ENCODE assay signal across 9 mouse cellular contexts in the genomic region with DNA sequence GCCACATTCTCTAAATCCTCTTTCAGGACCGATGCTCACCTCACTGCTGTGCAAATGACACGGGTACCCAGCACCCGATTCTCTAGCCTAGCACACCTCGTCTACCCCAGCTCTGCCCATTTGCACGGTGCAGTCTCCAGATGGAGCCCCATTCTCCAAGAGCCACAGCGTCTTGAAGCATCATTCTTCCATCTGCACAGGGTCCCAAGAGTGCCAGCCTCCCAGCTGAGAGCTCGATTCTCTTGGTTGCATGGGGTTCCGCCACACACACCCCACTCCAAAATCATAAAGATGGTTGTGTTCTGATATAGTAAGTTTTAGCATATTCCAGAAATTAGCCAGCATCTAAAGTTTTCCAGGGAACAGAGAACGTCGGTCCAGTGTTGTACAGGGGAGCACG. TPM values are rescaled to one million over a fixed set of nuclear protein-coding genes. Genes with fewer than 3 reads are reported as not detected.
A peak's percentile ranks its signal among the peaks of the same experiment; 100 is the strongest.
DNase-seq lines count a peak whose midpoint lies in the region; ATAC-seq and TF ChIP-seq lines count a peak whose summit lies in the region.
"Had no signal": no experiment of that assay in that cellular context is flagged by ENCODE, and none has a peak within 500 bp of the region (broad histone marks: within the 10 kb centered on the region; RNA-seq: fewer than 3 reads in every experiment).

No protein-coding gene starts in this region.

- H3K27me3 ChIP-seq in E14TG2a.4 (ENCODE audit: insufficient read depth, low read length): peaks cover 42% of the 10 kb centered on the region
- H3K27me3 ChIP-seq in forebrain, embryonic 16.5 days (replicated peaks; ENCODE audit: control insufficient read depth, insufficient read depth, low read length): peaks cover 30% of the 10 kb centered on the region

- peak overlapping the region; percentile 56 for H3K4me3 ChIP-seq in E14TG2a.4 (replicated peaks; ENCODE audit: low read length)
- H3K4me3 ChIP-seq in forebrain, embryonic 16.5 days (replicated peaks; ENCODE audit: low read length): no peak overlapping the region

- DNase-seq in frontal cortex, postnatal 14 days (ENCODE audit: low spot score in 2 of 2): no peak
- no peak for DNase-seq in gastrocnemius, postnatal 36 days
- no peak for DNase-seq in right cerebral cortex, adult 18-20 months
- DNase-seq in embryo, embryonic 10.5 days (ENCODE audit: low spot score): no peak

- H3K27ac ChIP-seq in forebrain, embryonic 16.5 days (ENCODE audit: low read length): no peak overlapping the region

- intact Hi-C loops in gastrocnemius, postnatal 36 days (cut with DNase I): no loop called here

- H3K9me3 ChIP-seq in E14TG2a.4 (ENCODE audit: low read length): no peaks in the 10 kb centered on the region
- no peaks in the 10 kb centered on the region for H3K9me3 ChIP-seq in forebrain, embryonic 16.5 days (ENCODE audit: control insufficient read depth, low read length)

- 0 out of 2 replicates have a peak, but pooled peaks have one; percentile 18 for ATAC-seq in frontal cortex, adult (ENCODE audit: low TSS enrichment)
- ATAC-seq in forebrain, embryonic 16.5 days: 0 out of 2 replicates have a peak, but pooled peaks have one; percentile 16
- 0 out of 2 replicates have a peak, but pooled peaks have one; percentile 6 for ATAC-seq in megakaryocyte, adult 5-6 weeks (ENCODE audit: poor library complexity, severe bottlenecking)

- H3K4me2 ChIP-seq in forebrain, embryonic 16.5 days (ENCODE audit: low read length): peak overlapping the region; percentile 24

- no peaks in the 10 kb centered on the region for H3K36me3 ChIP-seq in E14TG2a.4 (ENCODE audit: insufficient read depth, low read length)
- H3K36me3 ChIP-seq in forebrain, embryonic 16.5 days (ENCODE audit: control insufficient read depth, insufficient read depth): no peaks in the 10 kb centered on the region

- WGBS in forebrain, embryonic 16.5 days: 2% methylated on average over 11 of the region's 11 CpGs

- peaks cover 42% of the 10 kb centered on the region for H3K4me1 ChIP-seq in E14TG2a.4 (replicated peaks; ENCODE audit: low read depth, low read length)
- H3K4me1 ChIP-seq in forebrain, embryonic 16.5 days (replicated peaks; ENCODE audit: control insufficient read depth, insufficient read depth, low read length): peaks cover 24% of the 10 kb centered on the region

- peak overlapping the region; percentile 16; the same call in 1 of the 2 replicates for H3K9ac ChIP-seq in forebrain, embryonic 16.5 days (replicated peaks; ENCODE audit: low read depth, low read length)

- TF ChIP-seq CTCF in E14TG2a.4 (conservative IDR thresholded peaks at IDR 0.05; ENCODE audit: low read length): no peak

RNA-seq across cellular contexts. Expression of a gene that starts 17.2 kb away (rescaled TPM):
- not detected in 2 replicates for polyA plus RNA-seq in forebrain, embryonic 16.5 days (2015; fragmentation: Nextera tagmentation; extraction: Ambion mirVana)
- total RNA-seq in megakaryocyte, adult 5-6 weeks (2015): not detected in 2 replicates
- total RNA-seq in megakaryocyte, adult 5-6 weeks (2017): not detected in 2 replicates
- not detected for total RNA-seq in gastrocnemius, postnatal 36 days (2021)
- total RNA-seq: megakaryocyte-erythroid progenitor cell, adult 5-6 weeks had no signal

RNA-seq across cellular contexts. Expression of a gene that starts 33.1 kb away (rescaled TPM):
- polyA plus RNA-seq in forebrain, embryonic 16.5 days (2015; fragmentation: Nextera tagmentation; extraction: Ambion mirVana): 44.7 and 47.5 TPM in 2 replicates
- 19.6 and 22.0 TPM in 2 replicates for total RNA-seq in megakaryocyte, adult 5-6 weeks (2015)
- total RNA-seq in megakaryocyte, adult 5-6 weeks (2017): 50.2 and 63.1 TPM in 2 replicates
- 10 to 100 TPM; 21.1 to 24.2 TPM for total RNA-seq in gastrocnemius, postnatal 36 days (2021)
